Mouse (Mus musculus): ENCODE results near the gene Tor1a.
"Not testable (repeated sequence)": the region's sequence is repeated elsewhere in the genome, so short reads cannot be mapped to it uniquely, and the experiment has no call there.

Tor1a gene

DNA sequence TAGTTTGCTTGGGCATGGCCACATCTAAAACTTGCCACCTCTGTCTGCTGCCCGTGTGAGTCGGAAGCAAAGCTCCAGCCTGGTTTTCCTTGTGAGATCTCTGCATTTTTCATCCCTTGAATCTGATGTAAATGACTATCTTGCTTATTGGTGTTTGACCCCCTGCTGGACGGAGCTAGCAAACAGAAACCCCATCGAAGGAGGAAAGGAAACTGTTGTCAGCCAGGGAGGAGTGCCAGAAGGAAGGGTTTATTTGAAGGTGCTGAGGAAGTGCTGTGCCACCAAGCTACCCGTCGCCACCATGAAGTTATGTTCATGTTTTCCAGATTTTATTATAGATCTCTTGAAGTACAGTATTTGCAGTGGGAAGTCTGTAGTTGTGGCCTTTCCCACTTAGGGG, 12.9 kb downstream of the Tor1a start:
- in situ Hi-C loops (cut with MseI, MboI): no loop called here

GRCm38 (mm10) chr2:30952824-30953490, 14.8 kb downstream of the Tor1a start, which contains the start of gene Tor1b:
Tor1b (plus strand) TSS chr2:30952959.
- in situ Hi-C loops (cut with MseI, MboI): no loop called here

- in situ Hi-C loops (cut with MseI, MboI): no loop called here
Measured at GRCm38 (mm10) chr2:30952457-30952823, 15.3 kb downstream of the Tor1a start.

DNA sequence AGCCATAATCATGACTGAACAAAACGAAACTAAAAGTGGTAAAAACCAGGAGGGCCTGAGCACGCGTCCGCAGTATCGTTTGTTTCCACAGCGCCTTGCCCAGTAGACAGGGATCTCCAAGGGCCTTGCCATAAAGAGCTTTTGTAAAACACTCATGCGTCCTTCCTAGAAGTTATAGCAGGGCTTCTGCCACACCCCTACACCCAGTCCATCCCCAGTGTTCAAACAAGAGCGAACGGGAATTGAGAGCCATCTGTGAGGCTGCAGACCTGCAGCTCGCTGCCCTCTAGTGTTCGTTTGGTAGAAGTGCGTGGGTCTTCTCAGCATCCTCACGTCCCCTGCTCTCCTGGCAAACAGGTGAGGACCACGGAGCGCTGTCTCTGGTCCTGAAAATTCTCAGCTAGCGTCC, 25.1 kb downstream of the Tor1a start:
- in situ Hi-C loops (cut with MseI, MboI): no loop called here

DNA sequence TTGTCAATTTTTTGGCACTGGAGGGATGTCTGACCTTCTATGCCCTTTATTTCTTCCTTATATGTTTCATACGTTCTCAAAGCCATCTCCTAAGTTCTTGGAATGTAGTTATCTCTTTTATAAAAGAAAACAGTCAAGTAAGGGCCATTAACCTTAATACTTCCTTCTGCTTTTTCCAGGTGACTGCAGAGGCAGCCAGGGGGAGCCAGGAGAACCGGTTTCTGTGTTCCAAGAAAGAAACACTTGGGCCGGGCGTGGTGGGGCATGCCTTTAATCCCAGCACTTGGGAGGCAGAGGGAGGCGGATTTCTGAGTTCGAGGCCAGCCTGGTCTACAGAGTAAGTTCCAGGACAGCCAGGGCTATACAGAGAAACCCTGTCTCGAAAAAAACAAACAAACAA, 25.6 kb downstream of the Tor1a start:
- in situ Hi-C loops (cut with MseI, MboI): not testable (repeated sequence)

DNA sequence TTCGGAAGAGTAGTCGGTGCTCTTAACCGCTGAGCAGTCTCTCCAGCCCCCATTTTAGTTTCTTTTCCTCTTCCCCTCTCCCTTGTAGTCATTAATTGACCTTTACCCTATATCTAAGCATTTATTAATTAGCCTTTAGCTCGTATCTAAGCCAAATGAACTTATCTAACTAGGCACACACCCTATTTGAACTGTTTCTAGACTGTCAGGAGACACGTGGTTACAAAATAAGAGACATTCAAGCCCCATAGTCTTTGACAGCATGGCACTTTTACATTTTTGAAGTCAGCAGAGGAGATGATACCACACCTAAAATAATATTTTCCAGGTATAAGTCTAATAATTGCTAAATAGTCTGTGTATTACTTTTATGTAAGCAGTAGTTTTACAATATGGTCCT, 26.1 kb downstream of the Tor1a start:
- in situ Hi-C loops (cut with MseI, MboI): no loop called here

GRCm38 (mm10) chr2:30938574-30938991, 29.1 kb downstream of the Tor1a start:
- in situ Hi-C loops (cut with MseI, MboI): loop anchor here in 1 of 2 experiments (10.0 kb wide), 1 partner anchor 104 kb away; the partner anchor contains the start of genes Asb6 and Prrx2

GRCm38 (mm10) chr2:30937731-30938130, 30.0 kb downstream of the Tor1a start:
- in situ Hi-C loops (cut with MseI, MboI): loop anchor here in 1 of 2 experiments (10.0 kb wide), 1 partner anchor 103 kb away; the partner anchor contains the start of genes Asb6 and Prrx2

DNA sequence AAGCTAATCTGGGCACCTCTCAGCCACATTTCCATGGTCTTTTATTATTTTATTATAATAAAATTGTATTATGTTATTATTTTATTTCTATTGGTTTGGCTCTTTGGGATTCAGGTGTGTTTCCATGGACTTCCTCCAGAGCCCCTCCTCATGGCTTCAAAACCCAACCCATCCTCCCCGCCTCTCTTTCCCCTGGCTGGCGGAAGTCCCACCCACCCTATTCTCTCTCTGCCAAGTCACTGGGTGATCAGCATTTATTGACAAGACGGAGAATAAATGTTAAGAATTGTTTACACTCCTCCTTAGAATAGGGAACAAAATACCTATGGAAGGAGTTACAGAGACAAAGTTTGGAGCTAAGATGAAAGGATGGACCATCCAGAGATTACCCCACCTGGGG, 30.9 kb downstream of the Tor1a start:
- in situ Hi-C loops (cut with MseI, MboI): loop anchor here in 1 of 2 experiments (10.0 kb wide), 1 partner anchor 102 kb away; the partner anchor contains the start of genes Asb6 and Prrx2

DNA sequence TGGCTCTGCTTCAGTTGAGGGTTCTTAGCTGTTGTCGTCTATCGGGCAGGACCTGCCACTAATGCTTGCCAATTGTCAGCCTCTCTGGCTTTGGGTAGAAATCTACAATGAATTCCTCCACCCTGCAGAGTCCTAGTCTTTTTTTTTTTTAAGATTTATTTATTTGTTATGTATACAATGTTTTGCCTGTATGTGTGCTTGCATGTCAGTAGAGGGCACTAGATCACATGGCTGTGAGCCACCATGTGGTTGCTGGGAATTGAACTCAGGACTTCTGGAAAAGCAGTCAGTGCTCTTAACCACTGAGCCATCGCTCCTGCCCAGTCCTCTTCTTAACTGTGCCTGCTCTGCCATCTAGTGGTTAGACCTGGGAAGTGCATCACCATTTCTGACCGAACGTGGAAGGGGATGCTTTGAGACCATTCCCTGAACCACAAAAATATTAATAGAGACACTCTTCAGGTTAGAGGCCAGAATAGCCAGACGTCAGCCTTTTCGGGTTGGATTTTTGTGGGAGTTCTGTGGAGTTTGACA, 33.7 kb downstream of the Tor1a start:
- in situ Hi-C loops (cut with MseI, MboI): loop anchor here in 1 of 2 experiments (10.0 kb wide), 1 partner anchor 99 kb away; the partner anchor contains the start of genes Asb6 and Prrx2

GRCm38 (mm10) chr2:30933032-30933431, 34.7 kb downstream of the Tor1a start:
- in situ Hi-C loops (cut with MseI, MboI): loop anchor here in 1 of 2 experiments (10.0 kb wide), 1 partner anchor 98 kb away; the partner anchor contains the start of genes Asb6 and Prrx2

GRCm38 (mm10) chr2:30931922-30932321, 35.8 kb downstream of the Tor1a start:
- in situ Hi-C loops (cut with MseI, MboI): loop anchor here in 1 of 2 experiments (10.0 kb wide), 1 partner anchor 97 kb away; the partner anchor contains the start of genes Asb6 and Prrx2

DNA sequence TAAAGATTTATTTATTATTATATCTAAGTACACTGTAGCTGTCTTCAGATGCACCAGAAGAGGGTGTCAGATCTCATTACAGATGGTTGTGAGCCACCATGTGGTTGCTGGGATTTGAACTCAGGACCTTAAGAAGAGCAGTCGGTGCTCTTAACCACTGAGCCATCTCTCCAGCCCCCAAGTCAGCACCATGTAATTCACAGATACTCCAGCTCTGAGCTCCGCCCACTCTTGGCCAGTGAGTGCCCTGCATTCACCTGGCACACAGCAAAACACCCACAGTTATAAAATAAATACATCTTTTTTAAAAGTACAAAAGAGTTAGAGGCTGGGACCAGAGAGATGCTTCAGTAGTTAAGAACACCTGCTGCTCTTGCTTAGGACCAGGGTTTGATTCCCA, 36.9 kb downstream of the Tor1a start:
- in situ Hi-C loops (cut with MseI, MboI): loop anchor here in 1 of 2 experiments (10.0 kb wide), 1 partner anchor 96 kb away; the partner anchor contains the start of genes Asb6 and Prrx2

DNA sequence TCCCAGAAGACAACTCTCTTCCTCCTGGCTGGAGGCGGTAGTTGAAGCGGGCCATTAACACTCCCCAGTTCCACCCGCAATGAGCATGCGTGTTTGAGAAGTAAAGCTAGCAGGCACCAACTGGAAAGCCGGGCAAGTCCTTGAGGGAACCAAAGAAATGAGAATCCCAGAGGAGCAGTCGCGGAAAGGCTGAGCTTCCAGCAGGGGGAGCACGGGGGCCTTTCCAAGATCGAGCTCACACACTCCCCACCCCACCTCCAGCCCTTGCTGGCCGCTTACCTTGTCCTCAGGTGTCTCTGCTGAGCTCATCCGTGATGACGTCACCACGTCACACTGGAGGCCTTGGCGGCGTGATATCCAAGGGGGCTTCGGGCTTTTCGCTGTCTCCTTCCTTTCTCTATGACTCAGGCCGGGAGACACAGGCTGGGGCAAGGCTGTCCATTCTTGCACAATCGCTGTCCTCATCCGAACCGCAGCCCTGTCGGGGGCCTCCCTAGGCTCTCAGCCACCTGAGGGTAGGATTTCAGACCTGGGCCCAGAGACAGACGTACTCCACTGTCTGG, 38.2 kb downstream of the Tor1a start, which contains the start of gene Ptges:
TSS of gene Ptges (minus strand) at position 381 of the 563 bp plus-strand sequence.
- in situ Hi-C loops (cut with MseI, MboI): loop anchor here (5.0 to 10.0 kb wide), 3 partner anchors 37 to 95 kb away; partner anchors contain the start of genes Asb6 (in 1 of the 2) and Prrx2 (in 1 of the 2)

DNA sequence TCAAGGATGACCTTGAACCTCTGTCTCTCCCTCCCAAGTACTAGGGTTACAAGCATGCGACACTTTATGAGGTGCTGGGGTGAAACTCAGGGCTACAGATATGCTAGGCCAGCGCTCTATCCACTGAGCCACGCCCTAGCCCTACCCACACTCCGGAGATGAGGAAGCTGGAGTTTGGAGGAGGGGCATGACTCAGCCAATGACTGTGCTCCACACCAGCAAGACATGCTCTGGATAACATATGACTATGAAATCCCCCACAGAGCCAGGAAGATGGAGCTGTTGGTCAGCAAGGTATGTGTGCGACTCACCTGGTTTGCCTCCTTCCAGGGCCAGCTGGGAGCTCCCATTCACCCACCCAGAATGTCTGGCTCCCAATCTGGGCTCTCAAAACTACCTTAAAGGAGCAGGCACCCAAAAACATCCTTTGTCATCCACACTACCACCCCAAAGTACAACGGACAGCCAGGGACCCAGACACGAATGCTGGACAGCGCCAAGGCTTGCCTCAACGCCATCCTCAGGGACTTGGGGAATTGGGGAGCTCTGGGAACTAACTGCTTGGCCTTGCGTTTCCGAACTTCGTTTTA, 38.7 kb downstream of the Tor1a start:
- in situ Hi-C loops (cut with MseI, MboI): loop anchor here (5.0 kb wide), 2 partner anchors 37 to 42 kb away; no protein-coding TSS in a partner anchor

GRCm38 (mm10) chr2:30927844-30928628, 39.7 kb downstream of the Tor1a start:
- in situ Hi-C loops (cut with MseI, MboI): loop anchor here (5.0 kb wide), 2 partner anchors 36 to 41 kb away; no protein-coding TSS in a partner anchor

GRCm38 (mm10) chr2:30927151-30927781, 40.5 kb downstream of the Tor1a start:
- in situ Hi-C loops (cut with MseI, MboI): loop anchor here (5.0 kb wide), 2 partner anchors 35 to 40 kb away; no protein-coding TSS in a partner anchor

GRCm38 (mm10) chr2:30926381-30926780, 41.4 kb downstream of the Tor1a start:
- in situ Hi-C loops (cut with MseI, MboI): loop anchor here (5.0 kb wide), 2 partner anchors 34 to 39 kb away; no protein-coding TSS in a partner anchor

DNA sequence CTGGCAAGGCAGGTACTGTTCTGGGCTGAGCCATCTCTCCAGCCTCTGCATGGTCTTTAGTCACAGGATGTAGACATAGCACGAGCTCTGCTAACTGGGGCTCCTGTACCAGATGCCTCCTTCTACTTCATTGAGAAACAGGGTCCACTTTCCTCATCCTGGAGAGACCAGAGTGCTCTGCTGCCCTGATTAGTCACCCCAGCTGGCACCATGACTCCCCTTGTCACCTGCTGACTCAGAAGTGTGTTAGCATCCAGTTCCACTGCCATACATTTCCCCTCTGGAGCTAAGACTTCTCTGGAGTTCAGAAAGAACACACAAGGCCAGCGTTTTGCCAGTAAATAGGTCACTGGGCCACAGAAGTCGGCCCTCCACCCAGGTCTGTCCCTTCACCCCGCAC, 42.6 kb downstream of the Tor1a start:
- in situ Hi-C loops (cut with MseI, MboI): loop anchor here (5.0 kb wide), 2 partner anchors 33 to 38 kb away; no protein-coding TSS in a partner anchor

GRCm38 (mm10) chr2:30923099-30923498, 44.6 kb downstream of the Tor1a start:
- in situ Hi-C loops (cut with MseI, MboI): no loop called here
